Mouse (Mus musculus) forelimb bud, embryonic 11.5 days (tissue): ENCODE measurements around the gene Tesc.
A peak's percentile ranks its signal among the peaks of the same experiment; 100 is the strongest.

Source experiments
- DNase-seq: peaks from one replicate; pipeline ENCODE4 v3.0.0-alpha.2; 2012; ENCODE audit warnings: low read depth, low spot score

The Tesc gene

GRCm38 (mm10) chr5:118027698-118028190 lies at the start of gene Tesc:
Gene Tesc, plus strand, starts transcription at chr5:118027743.
- no peak for DNase-seq

DNA sequence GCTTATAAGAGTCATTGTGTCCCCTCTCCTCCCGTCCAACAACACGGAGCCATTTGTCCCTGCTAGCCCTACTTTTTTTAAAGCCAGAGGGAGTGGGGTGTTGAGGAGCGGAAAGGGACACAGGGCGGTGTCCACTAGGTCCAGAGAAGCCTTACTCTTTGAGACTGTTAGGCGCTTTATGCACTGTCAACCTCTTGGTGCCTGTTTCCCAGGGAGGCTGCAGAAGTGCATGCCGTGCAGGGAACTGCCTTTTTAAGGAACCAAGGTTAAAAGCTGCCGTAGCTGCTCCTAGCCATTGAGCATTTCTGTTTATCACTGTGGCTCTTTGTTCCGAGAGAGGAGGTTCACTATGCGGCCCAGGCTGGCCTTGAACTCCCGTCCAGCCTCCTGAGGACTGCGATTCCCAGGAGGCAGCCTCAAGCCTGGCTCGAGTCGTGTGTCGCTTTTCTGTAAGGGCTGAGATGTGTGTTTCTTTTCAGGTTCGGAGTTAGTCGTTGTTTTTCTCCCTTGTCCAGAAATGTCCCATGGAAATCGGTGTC lies 49.3 kb upstream of the Tesc start:
- no peak for DNase-seq

GRCm38 (mm10) chr5:117979082-117979481 lies 48.5 kb upstream of the Tesc start:
- no peak for DNase-seq

- no peak for DNase-seq
Observed at GRCm38 (mm10) chr5:117980921-117981320, 46.6 kb upstream of the Tesc start.

DNA sequence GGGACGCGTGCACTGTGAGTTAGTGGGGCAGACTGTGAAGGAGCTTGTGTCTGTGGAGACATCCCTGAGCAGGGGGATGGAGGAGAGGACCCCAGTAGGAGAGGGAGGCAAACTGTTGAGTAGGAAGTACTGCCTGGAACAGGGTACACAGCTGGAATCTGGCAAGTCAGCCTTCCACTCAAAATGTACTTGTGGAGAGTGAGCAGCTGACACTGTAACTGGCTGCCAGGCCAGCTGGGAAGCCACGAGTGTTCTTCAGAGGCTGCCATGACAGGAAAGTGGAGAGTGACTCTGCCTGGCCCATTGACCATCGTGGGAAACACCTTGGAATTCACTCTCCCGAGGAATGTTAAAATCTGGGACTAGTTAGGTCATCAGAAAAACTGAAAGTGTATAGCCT lies 45.6 kb upstream of the Tesc start:
- DNase-seq, result no peak

DNA sequence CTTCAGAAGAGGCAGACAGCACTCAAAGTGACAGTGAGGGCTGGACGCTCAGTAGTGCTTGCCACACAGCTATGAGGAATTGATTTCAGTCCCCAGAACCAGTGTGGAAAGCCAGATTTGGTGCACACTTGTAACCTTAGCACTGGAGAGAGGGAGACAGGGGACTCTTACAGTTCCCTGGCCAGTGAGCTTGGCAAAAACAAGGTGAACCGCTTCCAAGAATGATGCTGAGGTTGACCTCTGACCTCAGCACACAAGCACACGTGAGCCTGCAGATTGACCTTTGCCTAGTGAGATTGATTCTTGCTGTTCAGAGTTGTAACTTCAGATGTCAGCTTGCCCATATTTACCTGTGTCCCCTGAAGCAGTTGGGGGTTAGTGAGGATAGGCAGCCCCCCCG lies 41.2 kb upstream of the Tesc start:
- DNase-seq, result no peak

GRCm38 (mm10) chr5:117987891-117988290 lies 39.7 kb upstream of the Tesc start:
- DNase-seq, result no peak

DNA sequence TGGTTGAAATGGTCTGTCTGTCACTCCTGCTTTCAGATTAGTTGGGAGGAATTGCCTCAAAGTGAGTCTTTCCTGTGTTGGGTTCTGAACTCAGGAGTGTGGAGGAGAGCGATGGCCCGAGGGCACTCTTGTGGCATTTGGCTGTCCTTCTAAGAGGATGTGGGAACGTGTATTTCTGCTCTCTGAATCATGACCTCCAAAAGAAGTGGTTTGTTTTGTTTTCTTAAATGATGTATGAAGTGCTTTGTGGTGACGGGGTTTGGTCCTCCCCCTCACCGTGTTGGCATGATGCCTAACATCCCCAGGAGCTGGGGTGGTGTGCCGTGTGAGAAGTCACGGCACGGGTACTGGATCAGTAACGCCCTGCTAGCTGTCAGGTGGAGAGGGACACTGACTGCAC lies 39.2 kb upstream of the Tesc start:
- DNase-seq, result no peak

DNA sequence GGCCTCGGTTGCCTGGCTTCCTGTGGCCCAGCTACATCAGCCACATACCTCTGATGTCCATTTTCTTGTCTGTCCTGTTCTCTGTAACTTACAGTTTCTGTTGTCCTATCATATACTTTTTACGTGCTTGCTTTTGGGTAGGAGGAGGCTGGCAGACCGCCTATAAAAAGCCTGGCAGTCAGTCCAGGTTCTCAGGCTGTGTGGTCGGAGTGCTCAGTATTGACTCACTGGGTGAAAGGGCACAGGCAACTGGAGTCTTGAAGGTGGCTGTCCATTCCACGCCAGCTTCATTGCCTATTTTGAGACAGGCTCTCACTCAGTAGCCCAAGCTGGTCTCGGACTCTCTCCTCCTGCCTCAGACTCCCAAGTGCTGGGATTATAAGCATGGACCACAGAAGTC lies 37.8 kb upstream of the Tesc start:
- DNase-seq, result no peak

- DNase-seq, result no peak
Observed at GRCm38 (mm10) chr5:117990957-117991356, 36.6 kb upstream of the Tesc start.

GRCm38 (mm10) chr5:117993550-117993949 lies 34.0 kb upstream of the Tesc start:
- no peak for DNase-seq

DNA sequence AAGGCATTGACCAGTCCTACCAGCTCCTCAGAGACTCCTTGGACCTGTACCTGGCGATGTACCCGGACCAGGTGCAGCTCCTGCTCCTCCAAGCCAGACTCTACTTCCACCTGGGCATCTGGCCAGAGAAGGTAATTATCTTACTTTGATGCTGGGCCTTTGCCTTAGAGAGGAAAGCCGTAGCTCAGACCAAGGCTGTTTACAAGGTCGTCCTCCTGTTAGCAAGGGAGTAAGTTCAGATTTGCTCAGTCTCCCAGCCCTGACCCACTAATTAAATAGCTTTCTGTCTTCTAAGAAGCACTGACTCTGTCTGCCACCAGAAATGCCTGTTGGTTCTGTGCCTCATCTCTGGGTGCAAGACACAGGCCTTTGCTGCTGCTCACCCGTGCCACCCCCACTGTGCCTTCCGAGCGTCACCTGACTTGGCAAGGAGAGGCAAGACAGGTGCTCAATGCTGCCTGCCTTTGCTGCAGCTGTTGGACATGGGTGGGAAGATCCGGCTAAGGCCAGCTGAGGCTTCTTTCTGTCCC lies 32.1 kb upstream of the Tesc start:
- no peak for DNase-seq

- DNase-seq, result no peak
Observed at GRCm38 (mm10) chr5:117995911-117996310, 31.6 kb upstream of the Tesc start.

DNA sequence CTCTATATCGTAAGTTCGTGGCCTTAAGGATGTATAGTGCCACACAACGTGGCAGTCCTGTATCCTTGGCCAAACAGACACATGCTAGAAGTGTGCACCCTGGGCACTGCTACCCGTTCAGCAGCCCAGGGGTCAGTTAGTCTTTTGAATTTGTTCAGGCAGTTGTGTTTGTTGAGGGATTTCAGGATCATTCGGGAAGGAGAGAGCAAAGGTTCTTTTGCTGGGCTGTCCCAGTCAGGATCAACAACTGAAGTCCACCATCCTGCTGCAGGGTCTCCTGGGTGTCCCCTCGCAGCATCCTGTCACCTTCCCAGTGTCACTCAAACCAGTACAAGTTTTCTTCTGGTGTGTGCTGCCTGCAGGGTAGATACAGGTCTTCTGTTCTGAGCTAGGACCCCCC lies 31.0 kb upstream of the Tesc start:
- DNase-seq, result no peak

- no peak for DNase-seq
Observed at GRCm38 (mm10) chr5:117997434-117997970, 30.0 kb upstream of the Tesc start.

DNA sequence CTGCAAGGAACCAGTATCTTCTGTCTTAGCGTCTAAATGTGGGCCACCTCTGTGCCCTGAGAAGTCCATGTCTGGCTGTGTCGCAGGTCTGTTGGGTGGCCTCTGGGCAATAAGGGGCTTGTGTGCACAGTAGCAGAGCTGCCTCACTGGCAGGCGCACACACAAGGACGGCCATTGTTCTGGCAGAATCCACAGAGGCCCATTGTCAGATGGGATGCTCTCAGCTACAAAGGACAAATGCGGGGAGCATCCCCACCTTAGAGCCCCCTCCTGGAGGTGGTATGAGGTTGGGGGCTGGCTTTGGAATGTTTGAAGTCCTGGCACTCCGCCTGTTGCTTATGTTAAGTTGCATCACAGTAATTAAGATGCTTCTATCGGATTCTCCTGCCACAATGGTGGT lies 28.5 kb upstream of the Tesc start:
- DNase-seq, result no peak

GRCm38 (mm10) chr5:117999584-117999983 lies 28.0 kb upstream of the Tesc start:
- DNase-seq, result no peak

DNA sequence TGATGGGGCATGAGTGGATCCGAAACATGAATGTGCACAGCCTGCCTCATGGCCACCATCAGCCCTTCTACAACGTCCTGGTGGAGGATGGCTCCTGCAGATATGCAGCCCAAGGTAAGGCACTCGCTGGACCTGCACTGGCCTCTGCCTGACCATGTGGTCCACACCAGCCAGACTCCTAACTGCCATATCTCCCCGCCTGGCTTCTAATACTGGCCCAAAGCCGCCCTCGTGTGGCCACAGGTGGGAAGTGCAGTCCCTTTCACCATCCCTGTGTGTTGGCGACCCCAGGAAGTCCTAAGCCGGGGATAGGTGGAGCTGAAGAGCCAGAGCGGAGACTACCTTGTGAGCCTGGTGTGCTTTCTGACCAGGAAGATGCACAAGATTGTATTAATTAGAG lies 25.5 kb upstream of the Tesc start:
- peak; percentile 68 for DNase-seq

DNA sequence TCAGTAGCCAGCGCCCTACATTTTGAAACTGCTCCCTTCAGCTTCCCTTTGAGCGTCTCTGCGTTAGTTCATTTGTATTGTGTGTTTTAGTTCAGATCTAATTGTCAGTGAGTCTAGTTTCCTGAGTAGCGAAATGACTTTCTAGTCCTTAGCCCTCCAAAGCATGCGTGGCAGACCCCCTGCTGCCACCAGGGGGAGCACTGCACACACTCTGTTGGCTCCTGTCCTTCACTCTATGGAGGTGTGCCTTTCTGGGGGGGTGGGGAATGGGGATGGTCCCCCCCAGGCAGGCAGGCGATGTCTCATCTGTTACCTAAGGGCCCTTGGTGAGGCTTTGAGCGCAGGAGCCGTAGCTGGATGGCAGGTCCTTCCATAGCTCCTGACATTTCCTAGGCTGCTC lies 22.9 kb upstream of the Tesc start:
- peak; percentile 33 for DNase-seq

- no peak for DNase-seq
Observed at GRCm38 (mm10) chr5:118005728-118006127, 21.8 kb upstream of the Tesc start.

DNA sequence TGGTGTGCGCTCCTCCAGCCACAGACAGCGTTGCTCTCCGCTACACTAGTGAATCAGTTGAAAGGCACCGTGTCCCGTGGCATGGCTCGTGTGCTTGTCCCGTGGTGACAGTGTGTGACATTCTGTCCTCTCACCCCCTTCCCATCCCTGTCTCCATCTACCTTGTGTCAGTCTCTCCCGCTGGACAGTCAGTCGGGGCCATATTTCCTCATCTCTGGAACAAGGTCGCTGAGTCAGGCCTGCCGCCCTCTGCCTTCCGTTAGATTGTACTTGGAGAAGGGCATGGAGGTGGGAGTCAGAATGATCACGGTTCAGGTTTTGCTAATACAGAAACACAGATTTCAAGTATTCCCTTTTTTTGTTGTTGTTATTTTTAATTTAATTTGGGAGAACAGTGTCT lies 19.2 kb upstream of the Tesc start:
- DNase-seq, result no peak

GRCm38 (mm10) chr5:118010872-118011271 lies 16.7 kb upstream of the Tesc start:
- no peak for DNase-seq

DNA sequence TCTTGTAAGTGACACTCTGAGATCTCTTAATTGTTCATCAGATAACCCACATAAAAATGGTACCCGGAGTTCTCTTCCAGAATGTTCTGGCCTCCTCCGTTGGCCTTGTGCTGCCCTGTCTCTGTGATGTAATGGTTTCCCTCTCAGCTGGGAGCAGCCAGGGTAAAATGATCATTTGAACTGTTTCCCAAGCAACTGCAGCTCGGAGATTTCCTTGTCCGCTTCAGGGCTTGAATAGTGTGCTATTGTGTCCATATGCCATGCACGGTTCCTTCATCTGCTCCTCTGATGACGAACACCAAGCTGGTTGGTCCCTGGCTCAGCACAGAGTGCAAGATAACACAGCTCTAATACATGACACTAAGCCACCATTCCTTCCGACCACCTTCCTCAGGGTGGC lies 15.7 kb upstream of the Tesc start:
- DNase-seq, result no peak

GRCm38 (mm10) chr5:118015028-118015427 lies 12.5 kb upstream of the Tesc start:
- DNase-seq, result no peak
